Mouse (Mus musculus): ENCODE measurements at regions not wholly inside any gene's neighbourhood (a gene's known extent, or its start where the extent isn't known, plus 50 kb on each side); places are given as distances from the start of the nearest gene placed in this dataset.

DNA sequence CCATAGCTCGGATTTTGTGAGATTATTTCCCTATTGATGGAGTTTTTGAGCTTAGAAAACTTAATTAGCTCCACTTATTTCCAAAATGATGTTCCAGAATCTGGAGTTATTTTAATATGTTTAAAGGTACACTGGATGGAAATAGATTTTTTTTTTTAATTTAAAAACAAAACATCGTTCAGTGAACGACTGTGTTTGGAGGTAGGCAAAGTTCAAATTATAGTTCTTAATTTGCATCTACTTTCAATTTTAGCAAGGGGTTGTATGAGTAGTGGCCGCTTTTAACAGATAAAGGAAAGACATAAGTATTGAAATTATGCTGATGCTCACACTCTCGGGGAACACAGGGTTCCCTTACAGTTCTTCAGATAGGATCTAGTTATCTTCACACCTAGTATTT, 284.6 kb upstream of the Adgrl2 start:
- H3K9ac ChIP-seq, result no peak overlapping the region
- no peak overlapping the region for H3K27ac ChIP-seq
- H3K36me3 ChIP-seq (ENCODE audit: poor library complexity, severe bottlenecking), result no peaks in the 10 kb centered on the region
- no peaks in the 10 kb centered on the region for H3K9me3 ChIP-seq (replicated peaks)
- no peak for ATAC-seq
- H3K4me2 ChIP-seq, result peak overlapping the region; percentile 30
- H3K27me3 ChIP-seq, result no peaks in the 10 kb centered on the region
- 85% methylated on average over 5 of the region's 5 CpGs for WGBS
- no peaks in the 10 kb centered on the region for H3K4me1 ChIP-seq
- no peak overlapping the region for H3K4me3 ChIP-seq

DNA sequence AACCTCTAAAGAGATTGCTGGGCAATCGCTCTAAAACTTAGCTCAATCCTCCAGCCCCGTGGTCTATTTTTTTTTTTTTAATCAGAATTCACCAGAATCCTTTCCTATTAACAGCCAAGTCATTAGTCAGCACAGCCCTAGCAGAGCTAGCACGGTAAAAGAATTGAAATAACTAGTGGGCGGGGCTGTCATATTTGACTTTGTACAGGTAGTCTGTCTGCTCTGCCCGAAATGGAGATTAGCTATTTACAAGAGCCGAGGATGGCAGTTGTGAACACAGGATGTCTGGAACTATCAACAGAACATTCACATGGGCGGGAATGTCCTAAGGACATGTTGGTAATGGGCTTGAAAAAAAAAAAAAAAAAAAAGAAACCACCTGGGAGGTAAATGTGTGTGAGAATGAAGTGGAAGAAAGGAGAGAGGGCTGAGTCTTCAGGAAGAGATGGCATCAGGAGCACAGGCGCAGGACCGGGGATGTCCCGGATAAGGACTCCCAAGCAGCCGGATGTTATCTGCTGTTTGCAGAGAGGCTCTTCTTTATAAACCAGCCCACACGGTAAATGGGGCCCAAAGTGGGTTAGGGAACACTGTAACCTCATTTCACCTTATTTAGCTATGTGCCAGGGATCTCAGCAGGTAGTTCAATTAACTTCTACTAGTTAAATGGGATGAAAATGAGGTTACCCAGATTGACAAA, 283.8 kb upstream of the Adgrl2 start:
- Histone ChIP-seq H3K9me3 (replicated peaks) (no peaks in the 10 kb centered on the region), H3K27me3 (no peaks in the 10 kb centered on the region), H3K27ac (no peak overlapping the region), H3K4me1 (no peaks in the 10 kb centered on the region), H3K4me3 (no peak overlapping the region), H3K9ac (no peak overlapping the region), H3K4me2 (peak overlapping the region; percentile 30), H3K36me3 (ENCODE audit: poor library complexity, severe bottlenecking) (no peaks in the 10 kb centered on the region)
- 56% methylated on average over 12 of the region's 12 CpGs for WGBS
- no peak for ATAC-seq

DNA sequence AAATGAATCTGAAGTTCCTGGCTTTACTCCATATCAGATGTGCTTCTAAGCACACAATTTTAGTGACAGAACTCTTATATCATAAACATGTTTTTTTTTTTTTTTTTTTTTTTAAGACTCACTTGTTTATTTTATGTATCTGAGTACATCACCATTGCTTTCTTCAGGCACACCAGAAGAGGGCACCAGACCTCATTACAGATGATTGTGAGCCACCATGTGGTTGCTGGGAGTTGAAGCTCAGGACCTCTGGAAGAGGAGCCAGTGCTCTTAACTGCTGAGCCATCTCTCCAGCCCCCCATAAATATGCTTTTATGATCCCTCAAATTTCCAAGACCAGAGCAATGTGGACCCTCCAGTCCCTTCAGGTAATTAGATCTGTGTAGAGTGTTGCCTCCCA, 280.1 kb upstream of the Adgrl2 start:
- no peak overlapping the region for H3K27ac ChIP-seq
- H3K9me3 ChIP-seq (replicated peaks), result no peaks in the 10 kb centered on the region
- no peak overlapping the region for H3K4me3 ChIP-seq
- H3K9ac ChIP-seq, result no peak overlapping the region
- H3K27me3 ChIP-seq, result no peaks in the 10 kb centered on the region
- no peaks in the 10 kb centered on the region for H3K4me1 ChIP-seq
- no peaks in the 10 kb centered on the region for H3K36me3 ChIP-seq (ENCODE audit: poor library complexity, severe bottlenecking)
- ATAC-seq, result no peak
- no peak overlapping the region for H3K4me2 ChIP-seq

DNA sequence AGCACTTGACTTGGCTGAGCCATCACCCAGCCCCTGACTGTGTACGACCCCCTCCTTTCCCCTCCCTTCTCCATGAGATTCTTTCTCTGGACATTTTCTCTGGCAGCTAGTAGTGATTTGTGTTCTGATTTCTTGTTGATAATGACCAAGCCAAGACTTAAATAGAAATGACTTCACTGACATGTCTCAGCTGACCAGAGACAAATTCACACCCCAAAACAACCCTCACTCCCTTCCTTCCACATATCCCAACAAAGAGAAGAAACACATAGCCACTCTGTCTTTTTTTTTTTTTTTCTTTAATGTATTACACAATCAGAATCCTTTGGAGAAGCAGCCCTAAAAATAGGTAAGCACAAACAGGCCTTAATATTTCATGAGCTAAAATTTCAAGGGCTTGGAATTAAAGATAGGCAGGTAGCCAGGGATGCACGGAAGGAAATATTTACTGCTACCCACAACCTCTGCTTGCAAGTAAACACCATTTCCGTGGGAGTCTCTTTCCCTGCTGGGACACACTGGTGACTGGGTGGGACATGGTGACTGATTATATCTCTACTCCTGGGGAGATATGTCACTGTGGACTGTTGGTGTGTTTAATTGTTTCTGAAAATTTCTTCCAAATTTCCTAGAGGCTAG, 272.1 kb upstream of the Adgrl2 start:
- WGBS, result 89% methylated on average over 3 of the region's 3 CpGs
- no peak for ATAC-seq
- no peaks in the 10 kb centered on the region for H3K4me1 ChIP-seq
- H3K9ac ChIP-seq, result no peak overlapping the region
- no peak overlapping the region for H3K4me3 ChIP-seq
- no peak overlapping the region for H3K27ac ChIP-seq
- no peak overlapping the region for H3K4me2 ChIP-seq
- H3K27me3 ChIP-seq, result no peaks in the 10 kb centered on the region
- no peaks in the 10 kb centered on the region for H3K9me3 ChIP-seq (replicated peaks)
- H3K36me3 ChIP-seq (ENCODE audit: poor library complexity, severe bottlenecking), result no peaks in the 10 kb centered on the region

DNA sequence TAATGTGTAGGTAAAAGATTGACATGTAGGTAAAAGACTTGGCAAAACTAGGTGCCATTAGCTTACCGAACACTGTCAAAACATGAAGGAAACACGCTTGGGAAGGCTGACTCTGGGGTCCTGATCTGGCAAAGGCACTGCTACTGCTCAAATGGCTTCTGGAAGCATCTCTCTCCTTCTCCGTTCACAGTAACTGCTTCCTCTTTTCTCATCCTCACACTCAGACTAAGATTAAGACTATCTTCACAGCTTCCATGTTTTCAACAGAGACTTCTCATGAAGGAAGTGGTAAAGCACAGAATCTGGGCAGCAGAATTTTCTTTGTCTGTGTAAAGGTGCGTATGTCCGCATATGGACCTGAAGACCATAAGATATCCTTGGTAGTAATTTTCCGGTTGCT, 271.4 kb upstream of the Adgrl2 start:
- 95% methylated on average over 6 of the region's 6 CpGs for WGBS
- Histone ChIP-seq H3K36me3 (ENCODE audit: poor library complexity, severe bottlenecking) (no peaks in the 10 kb centered on the region), H3K27ac (no peak overlapping the region), H3K4me2 (no peak overlapping the region), H3K9ac (no peak overlapping the region), H3K4me3 (no peak overlapping the region), H3K4me1 (no peaks in the 10 kb centered on the region; the same call in 1 of the 2 replicates), H3K27me3 (no peaks in the 10 kb centered on the region), H3K9me3 (replicated peaks) (no peaks in the 10 kb centered on the region)
- no peak for ATAC-seq

DNA sequence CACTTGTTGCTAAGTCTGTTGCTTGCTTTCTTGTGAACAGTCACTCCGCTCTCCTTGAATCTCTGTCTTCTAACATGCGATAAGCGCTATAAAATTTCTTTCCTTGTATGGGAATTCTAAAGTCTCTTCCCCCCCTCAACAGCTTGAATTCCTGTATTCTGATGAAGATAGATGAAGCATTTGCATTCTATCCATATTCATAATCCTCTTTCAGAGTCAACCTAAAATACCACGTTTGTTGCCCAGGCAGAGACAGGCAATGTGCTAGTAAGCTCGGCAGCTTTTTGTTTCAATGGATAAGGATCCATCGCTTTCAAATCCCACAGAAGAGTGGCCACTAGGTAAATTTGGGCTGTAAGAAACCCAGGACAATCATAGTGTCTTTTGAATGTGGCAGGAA, 268.5 kb upstream of the Adgrl2 start:
- Histone ChIP-seq H3K9me3 (replicated peaks) (no peaks in the 10 kb centered on the region), H3K27me3 (no peaks in the 10 kb centered on the region), H3K4me1 (no peaks in the 10 kb centered on the region; the same call in 1 of the 2 replicates), H3K36me3 (ENCODE audit: poor library complexity, severe bottlenecking) (no peaks in the 10 kb centered on the region), H3K4me2 (no peak overlapping the region), H3K9ac (no peak overlapping the region), H3K27ac (no peak overlapping the region), H3K4me3 (no peak overlapping the region)
- no peak for ATAC-seq
- WGBS, result 64% methylated on average over 6 of the region's 6 CpGs

DNA sequence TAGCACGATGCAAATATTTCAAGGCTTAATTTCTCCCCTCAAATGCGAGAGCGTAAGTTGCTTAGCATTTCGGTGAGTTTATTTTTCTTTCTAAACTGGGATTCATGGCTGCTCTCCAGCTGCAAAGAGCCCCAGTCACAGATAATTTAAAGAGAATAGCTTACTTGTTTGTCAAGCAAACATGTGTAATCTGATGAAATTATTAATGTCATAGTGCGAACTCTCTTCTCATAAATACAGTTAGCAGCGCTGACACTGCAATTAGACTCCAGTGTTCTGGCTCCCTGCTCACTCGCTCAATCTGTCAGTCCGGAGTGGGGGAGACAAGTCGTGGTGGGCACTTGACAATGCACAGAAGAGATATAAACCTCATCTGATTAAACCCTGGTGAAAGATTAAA, 266.5 kb upstream of the Adgrl2 start:
- Histone ChIP-seq H3K4me2 (no peak overlapping the region), H3K27me3 (no peaks in the 10 kb centered on the region), H3K9me3 (replicated peaks) (no peaks in the 10 kb centered on the region), H3K9ac (no peak overlapping the region), H3K4me1 (peaks cover 5% of the 10 kb centered on the region; the same call in 1 of the 2 replicates), H3K27ac (no peak overlapping the region), H3K4me3 (no peak overlapping the region), H3K36me3 (ENCODE audit: poor library complexity, severe bottlenecking) (no peaks in the 10 kb centered on the region)
- 71% methylated on average over 9 of the region's 9 CpGs for WGBS
- no peak for ATAC-seq

DNA sequence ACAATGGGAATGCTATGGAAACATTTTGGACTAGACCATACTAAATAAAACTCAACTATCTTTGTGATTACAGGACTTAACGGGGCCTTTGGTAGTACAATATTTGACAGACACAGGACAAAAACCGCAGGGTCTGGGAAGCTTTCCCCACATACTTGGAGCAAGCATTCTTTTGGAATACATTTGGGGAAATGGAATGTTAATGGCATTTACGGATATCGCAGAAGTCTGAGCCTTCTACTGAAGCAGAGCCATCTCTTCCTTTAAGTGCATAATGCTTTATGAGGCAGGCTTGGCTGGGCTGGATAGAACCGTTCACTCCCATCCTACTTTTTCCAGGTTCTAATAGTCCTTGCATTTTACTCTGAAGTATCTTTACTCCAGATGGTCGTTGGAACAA, 262.7 kb upstream of the Adgrl2 start:
- Histone ChIP-seq H3K27me3 (0 out of 2 replicates have a peak, but pooled peaks cover 5% of the 10 kb centered on the region), H3K9me3 (replicated peaks) (no peaks in the 10 kb centered on the region), H3K4me1 (peaks cover 5% of the 10 kb centered on the region; the same call in 1 of the 2 replicates), H3K4me3 (no peak overlapping the region), H3K36me3 (ENCODE audit: poor library complexity, severe bottlenecking) (no peaks in the 10 kb centered on the region), H3K9ac (no peak overlapping the region), H3K27ac (no peak overlapping the region), H3K4me2 (no peak overlapping the region)
- ATAC-seq, result no peak
- WGBS, result 89% methylated on average over 6 of the region's 6 CpGs

DNA sequence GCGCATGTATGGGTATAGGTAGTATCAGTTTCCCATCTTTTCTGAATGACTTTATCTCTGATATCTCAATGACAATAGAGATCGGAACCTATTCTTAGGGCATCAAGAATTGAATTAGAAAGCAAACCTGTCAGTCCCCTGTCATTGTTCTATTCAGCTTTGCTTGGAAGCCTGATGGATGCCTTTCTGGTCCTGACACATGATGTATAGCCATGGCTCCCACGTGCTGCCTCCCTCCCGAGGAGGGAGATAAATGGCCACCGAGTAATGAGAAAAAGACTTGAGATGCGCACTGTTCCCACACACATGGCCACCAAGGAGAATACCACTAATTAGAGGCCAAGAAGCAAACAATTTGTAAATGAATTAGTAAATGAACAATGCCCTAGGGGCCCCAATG, 261.8 kb upstream of the Adgrl2 start:
- 37% methylated on average over 6 of the region's 6 CpGs for WGBS
- no peak overlapping the region for H3K9ac ChIP-seq
- no peak overlapping the region for H3K4me3 ChIP-seq
- 0 out of 2 replicates have a peak, but pooled peaks cover 5% of the 10 kb centered on the region for H3K27me3 ChIP-seq
- H3K4me1 ChIP-seq, result peaks cover 12% of the 10 kb centered on the region; the same call in 1 of the 2 replicates
- ATAC-seq, result no peak
- no peak overlapping the region for H3K27ac ChIP-seq
- no peak overlapping the region for H3K4me2 ChIP-seq
- no peaks in the 10 kb centered on the region for H3K9me3 ChIP-seq (replicated peaks)
- H3K36me3 ChIP-seq (ENCODE audit: poor library complexity, severe bottlenecking), result no peaks in the 10 kb centered on the region

DNA sequence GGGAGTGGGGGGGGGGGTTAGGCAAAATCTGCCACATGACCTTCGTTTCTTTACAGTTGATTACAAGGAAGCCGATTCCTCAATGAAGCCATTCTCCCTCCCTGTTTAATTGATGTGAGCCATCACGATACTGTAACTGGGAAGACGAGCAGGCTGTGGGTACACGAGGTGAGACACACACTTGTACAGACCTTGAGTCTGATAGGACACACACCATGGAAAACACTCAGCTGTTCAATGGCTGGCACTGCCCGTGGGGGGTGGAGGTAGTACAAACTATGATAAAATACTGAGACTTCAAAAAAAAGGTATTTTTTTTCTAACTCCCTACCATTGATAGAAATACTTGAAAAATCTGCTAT, 257.3 kb upstream of the Adgrl2 start:
- no peak overlapping the region for H3K9ac ChIP-seq
- WGBS, result 29% methylated on average over 6 of the region's 6 CpGs

DNA sequence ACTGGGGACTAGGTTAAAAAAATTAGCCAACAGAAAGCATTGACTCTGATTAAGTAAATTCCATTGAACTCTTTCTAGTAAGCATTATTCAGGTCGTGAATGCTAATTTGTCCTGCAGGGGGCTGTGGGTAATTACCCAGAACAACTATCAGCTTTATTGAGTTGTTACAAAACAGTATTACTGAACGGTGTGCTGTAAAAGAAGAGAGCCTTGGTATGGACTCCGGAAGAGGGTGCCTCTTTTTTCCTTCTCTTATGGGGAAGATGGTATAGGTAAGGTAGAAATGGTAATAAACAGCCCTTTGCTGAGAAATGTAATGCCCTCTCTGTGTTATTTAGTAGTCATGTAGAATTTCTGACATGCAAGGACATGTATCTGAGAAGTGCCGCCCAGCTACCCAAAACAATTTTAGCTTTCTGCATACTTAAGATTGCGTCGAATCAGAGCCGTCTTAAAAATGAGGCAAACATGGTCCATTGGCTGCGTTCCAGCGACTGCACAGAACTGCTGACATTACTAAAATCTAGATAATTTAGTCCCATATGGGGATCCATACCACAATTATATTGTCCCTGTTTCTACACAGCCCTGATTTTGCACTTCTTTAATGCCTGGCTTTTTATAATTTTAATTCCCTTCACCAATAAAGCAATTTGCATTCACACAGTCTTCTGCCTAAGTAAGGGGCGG, 256.7 kb upstream of the Adgrl2 start:
- 30% methylated on average over 10 of the region's 10 CpGs for WGBS
- no peaks in the 10 kb centered on the region for H3K36me3 ChIP-seq (ENCODE audit: poor library complexity, severe bottlenecking)
- H3K4me1 ChIP-seq, result 0 out of 2 replicates have a peak, but pooled peaks cover 14% of the 10 kb centered on the region
- peak; percentile 71 for ATAC-seq
- H3K9ac ChIP-seq, result no peak overlapping the region
- 0 out of 2 replicates have a peak, but pooled peaks cover 5% of the 10 kb centered on the region for H3K27me3 ChIP-seq
- H3K4me2 ChIP-seq, result peak overlapping the region; percentile 40
- H3K27ac ChIP-seq, result no peak overlapping the region
- no peaks in the 10 kb centered on the region for H3K9me3 ChIP-seq (replicated peaks)
- no peak overlapping the region for H3K4me3 ChIP-seq

More for the DNA sequence above, 257.3 kb upstream of the Adgrl2 start:
- no peak overlapping the region for H3K27ac ChIP-seq
- 0 out of 2 replicates have a peak, but pooled peaks cover 5% of the 10 kb centered on the region for H3K27me3 ChIP-seq
- no peaks in the 10 kb centered on the region for H3K9me3 ChIP-seq (replicated peaks)
- peak overlapping the region; percentile 40 for H3K4me2 ChIP-seq
- no peak overlapping the region for H3K4me3 ChIP-seq
- H3K4me1 ChIP-seq, result 0 out of 2 replicates have a peak, but pooled peaks cover 17% of the 10 kb centered on the region
- no peaks in the 10 kb centered on the region for H3K36me3 ChIP-seq (ENCODE audit: poor library complexity, severe bottlenecking)
- ATAC-seq, result peak; percentile 85

DNA sequence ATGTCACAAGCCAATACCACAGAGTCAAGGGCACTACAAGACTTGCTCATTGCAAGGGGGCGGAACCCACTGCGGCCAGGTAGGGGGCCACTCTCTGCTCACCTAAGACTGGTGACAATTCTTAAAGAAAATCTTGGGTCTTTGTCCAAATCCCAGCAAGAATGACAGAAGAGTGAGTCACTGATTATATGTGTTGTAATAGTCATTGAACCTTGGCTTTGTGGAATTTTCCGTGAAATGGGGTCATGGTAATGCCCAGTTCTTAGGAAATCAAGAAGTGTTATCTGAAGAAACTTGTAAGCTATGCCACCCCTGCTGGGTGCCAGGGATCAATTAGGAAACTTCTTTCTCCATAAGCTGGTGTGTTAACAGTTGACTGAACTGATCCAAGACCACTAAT, 249.3 kb upstream of the Adgrl2 start:
- H3K27ac ChIP-seq, result no peak overlapping the region
- H3K9ac ChIP-seq, result no peak overlapping the region
- no peak overlapping the region for H3K4me2 ChIP-seq
- H3K4me3 ChIP-seq, result no peak overlapping the region
- H3K4me1 ChIP-seq, result no peaks in the 10 kb centered on the region
- WGBS, result 91% methylated on average over 3 of the region's 3 CpGs
- H3K36me3 ChIP-seq (ENCODE audit: poor library complexity, severe bottlenecking), result no peaks in the 10 kb centered on the region
- H3K9me3 ChIP-seq (replicated peaks), result no peaks in the 10 kb centered on the region
- H3K27me3 ChIP-seq, result 0 out of 2 replicates have a peak, but pooled peaks cover 3% of the 10 kb centered on the region
- ATAC-seq, result no peak

All from forebrain, embryonic 13.5 days (tissue).